Mouse (Mus musculus): ENCODE results near the gene Ginm1.

Ginm1 gene

GRCm38 (mm10) chr10:7792751-7793385, at the start of gene Ginm1, which contains the start of gene Ppil4:
TSS of gene Ginm1 (minus strand) at chr10:7792824.
TSS of gene Ppil4 (plus strand) at chr10:7792891.
- DNase-seq, result peak; percentile 91

- peak; percentile 21 for DNase-seq
These were observed 49.0 kb upstream of the Ginm1 start for GRCm38 (mm10) chr10:7841571-7842080.

GRCm38 (mm10) chr10:7840785-7841184, 48.2 kb upstream of the Ginm1 start:
- no peak for DNase-seq

GRCm38 (mm10) chr10:7840353-7840733, 47.7 kb upstream of the Ginm1 start:
- no peak for DNase-seq

GRCm38 (mm10) chr10:7839551-7840352, 47.1 kb upstream of the Ginm1 start:
- DNase-seq, result no peak

- DNase-seq, result no peak
These were observed 46.3 kb upstream of the Ginm1 start for GRCm38 (mm10) chr10:7838874-7839421.

- no peak for DNase-seq
These were observed 45.4 kb upstream of the Ginm1 start for GRCm38 (mm10) chr10:7838036-7838435.

GRCm38 (mm10) chr10:7837446-7837845, 44.8 kb upstream of the Ginm1 start:
- no peak for DNase-seq

GRCm38 (mm10) chr10:7836902-7837301, 44.3 kb upstream of the Ginm1 start:
- no peak for DNase-seq

GRCm38 (mm10) chr10:7834671-7835225, 42.1 kb upstream of the Ginm1 start:
- DNase-seq, result no peak

GRCm38 (mm10) chr10:7833377-7834165, 40.9 kb upstream of the Ginm1 start:
- no peak for DNase-seq

GRCm38 (mm10) chr10:7832171-7832676, 39.6 kb upstream of the Ginm1 start, which contains the start of gene Zc3h12d:
TSS of gene Zc3h12d (plus strand) at chr10:7832470.
- DNase-seq, result no peak

GRCm38 (mm10) chr10:7826106-7826505, 33.5 kb upstream of the Ginm1 start:
- DNase-seq, result no peak

- no peak for DNase-seq
These were observed 32.6 kb upstream of the Ginm1 start for GRCm38 (mm10) chr10:7825281-7825665.

GRCm38 (mm10) chr10:7824663-7825280, 32.1 kb upstream of the Ginm1 start:
- DNase-seq, result no peak

- no peak for DNase-seq
These were observed 29.4 kb upstream of the Ginm1 start for GRCm38 (mm10) chr10:7821981-7822380.

GRCm38 (mm10) chr10:7820171-7820570, 27.5 kb upstream of the Ginm1 start:
- DNase-seq, result no peak

- no peak for DNase-seq
These were observed 27.0 kb upstream of the Ginm1 start for GRCm38 (mm10) chr10:7819603-7820002.

- no peak for DNase-seq
These were observed 26.5 kb upstream of the Ginm1 start for GRCm38 (mm10) chr10:7819156-7819555.

- DNase-seq, result no peak
These were observed 26.1 kb upstream of the Ginm1 start for GRCm38 (mm10) chr10:7818676-7819075.

- no peak for DNase-seq
These were observed 23.9 kb upstream of the Ginm1 start for GRCm38 (mm10) chr10:7816476-7816875.

GRCm38 (mm10) chr10:7809937-7810336, 17.3 kb upstream of the Ginm1 start:
- no peak for DNase-seq
